Mouse (Mus musculus) mouse trophoblast stem cell (cell line): ENCODE data around the gene Olfr66.

ENCODE experiments used
- in situ Hi-C, 2 experiments: fragments of 300-500 bp; cut with MseI, MboI; formaldehyde crosslinking; loops; 2 replicates in 1 of 2; 3 replicates in 1 of 2; pipeline ENCODE4 v1.15.1; 2025

The Olfr66 gene

DNA sequence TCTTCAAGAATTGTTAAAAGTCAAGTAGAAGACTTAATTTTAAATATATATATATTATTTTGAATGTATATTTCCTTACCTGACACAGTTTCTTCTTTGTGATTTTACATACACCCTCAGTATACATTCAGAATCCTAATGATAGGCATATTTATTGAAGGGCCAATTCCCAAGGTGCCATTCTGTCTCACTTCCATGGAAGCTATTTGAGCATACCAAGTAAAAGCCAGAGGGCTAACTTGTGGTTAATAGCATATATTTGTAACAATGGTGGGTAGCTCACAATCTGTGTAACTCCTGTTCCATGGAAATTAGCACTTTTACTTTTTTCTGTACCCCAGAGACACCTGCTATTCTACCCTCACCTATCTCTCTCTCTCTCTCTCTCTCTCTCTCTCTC, at the start of gene Olfr66:
Gene Olfr66, minus strand, starts transcription at position 101 of the 400 bp plus-strand sequence.
- in situ Hi-C loops, result no loop called here

DNA sequence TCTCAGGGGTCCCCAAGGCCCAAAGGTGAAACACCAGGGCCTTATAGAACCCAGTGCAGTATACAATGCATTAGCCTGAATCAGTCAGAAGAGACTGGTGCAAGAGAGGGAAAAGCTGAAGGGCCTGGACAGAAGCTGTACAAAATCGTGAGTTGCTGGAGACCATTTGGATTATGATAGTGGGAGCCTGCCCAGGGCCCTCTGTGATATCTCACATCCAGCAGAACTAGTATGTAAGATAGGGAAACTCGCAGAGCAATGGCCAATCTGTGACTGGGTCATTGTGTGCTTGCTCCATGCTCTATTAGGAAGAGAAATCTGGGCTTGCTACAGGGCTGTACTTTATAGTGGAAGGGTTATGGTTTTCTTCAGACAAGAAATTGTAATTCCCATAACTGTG, 48.2 kb upstream of the Olfr66 start, which contains the start of gene Olfr632:
Gene Olfr632, plus strand, starts transcription at position 84 of the 400 bp plus-strand sequence.
- in situ Hi-C loops, result no loop called here

DNA sequence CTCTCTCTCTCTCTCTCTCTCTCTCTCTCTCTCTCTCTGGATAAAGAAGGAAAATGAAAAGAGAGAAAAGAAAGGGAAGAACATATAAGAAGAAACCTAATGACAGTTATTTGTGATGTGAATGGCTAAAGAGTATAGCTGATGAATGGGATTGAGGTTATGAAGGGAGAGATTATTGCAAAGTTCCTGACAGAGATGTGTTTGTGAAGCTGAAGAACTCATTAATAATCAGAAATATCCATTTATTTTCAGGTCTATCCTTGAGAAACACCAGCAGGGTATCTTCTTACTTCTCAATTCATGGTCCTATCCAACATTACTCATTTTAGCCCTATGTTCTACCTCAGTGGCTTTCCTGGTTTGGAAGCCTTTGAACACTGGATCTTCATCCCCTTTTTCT, 42.5 kb upstream of the Olfr66 start, which contains the start of gene Olfr631:
Gene Olfr631, plus strand, starts transcription at position 301 of the 400 bp plus-strand sequence.
- in situ Hi-C loops, result no loop called here

DNA sequence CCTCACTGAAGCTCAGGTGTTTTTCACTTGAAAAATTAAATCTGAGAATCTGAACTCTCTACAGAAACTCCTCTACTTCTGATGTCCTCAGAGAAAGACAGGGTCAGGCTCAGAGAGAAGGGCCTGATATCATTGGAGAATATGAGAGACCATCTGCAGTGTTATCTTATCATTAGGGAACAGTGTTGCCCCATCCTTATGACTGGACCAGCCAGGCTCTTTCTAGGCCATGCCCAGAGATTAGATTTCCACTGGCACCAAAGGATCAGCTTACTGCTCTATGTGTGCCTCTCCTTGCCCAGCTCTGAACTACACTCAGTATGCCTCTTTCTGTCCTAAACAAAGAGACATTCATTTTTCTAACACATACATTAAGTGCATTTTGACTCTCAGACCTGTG, 29.3 kb upstream of the Olfr66 start:
- in situ Hi-C loops, result no loop called here

DNA sequence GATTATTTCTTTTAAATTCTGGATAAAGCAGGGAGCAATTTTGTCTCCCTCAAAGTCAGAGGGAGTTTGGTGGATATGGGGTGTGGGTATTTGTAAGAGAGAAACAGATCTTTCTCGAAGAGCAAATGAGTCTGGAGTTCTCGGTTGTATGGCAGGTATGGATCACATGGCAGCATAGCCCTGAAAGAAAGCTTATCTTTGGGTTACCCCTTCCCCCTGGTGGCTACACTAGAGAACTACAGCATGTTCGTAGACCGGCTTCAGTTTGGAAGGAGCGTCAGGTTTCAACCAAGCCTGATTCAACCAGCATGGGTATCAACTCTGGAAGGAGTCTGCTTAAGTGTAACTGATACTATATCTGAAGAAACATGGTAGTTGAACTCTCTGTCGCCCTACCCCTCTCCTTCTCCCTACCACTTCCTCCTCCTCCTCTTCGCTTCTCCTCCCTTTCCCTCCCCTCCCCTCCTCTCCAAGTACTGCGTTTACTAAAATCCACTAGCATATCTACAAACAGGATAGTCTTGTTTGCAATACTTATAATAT, 27.0 kb upstream of the Olfr66 start:
- in situ Hi-C loops, result no loop called here

DNA sequence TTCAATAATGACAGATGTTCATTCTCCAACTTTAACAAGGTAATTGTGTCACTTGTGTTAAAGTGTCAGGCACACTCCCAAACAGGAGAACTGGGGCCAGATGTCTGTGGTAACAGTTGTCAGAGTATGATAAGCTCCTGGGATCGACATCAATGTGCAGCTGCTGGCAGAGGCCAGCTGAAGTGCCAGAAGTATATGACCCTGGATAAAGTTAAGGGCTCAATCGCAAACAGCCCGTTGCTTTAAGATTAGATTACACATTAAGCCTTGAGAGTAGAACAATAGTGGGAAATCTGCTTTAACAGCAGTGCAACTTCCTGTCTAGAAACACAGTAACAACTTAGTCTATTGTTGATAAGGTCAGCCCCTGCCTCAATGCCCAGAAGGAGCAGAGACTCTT, 24.0 kb upstream of the Olfr66 start:
- in situ Hi-C loops, result no loop called here

DNA sequence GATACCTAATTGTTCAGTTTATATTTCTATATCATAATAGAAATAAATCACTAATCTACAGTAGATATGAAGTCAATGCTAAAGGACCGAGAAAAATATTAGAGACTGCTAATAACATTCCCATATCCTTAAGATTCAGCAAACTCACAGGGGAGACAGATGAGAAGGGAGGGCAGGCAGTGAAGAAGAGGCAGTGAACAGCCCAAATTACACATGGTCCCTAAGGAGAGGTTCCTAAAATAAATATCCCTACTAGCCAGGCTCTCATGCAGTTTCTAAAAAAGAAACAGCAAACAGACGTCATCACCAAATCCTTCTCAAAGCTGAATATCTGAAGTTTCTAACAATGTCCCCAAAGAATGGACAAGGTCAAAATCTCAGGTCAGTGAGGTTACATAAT, 17.1 kb upstream of the Olfr66 start, which contains the start of gene Olfr65:
Gene Olfr65, plus strand, starts transcription at position 301 of the 400 bp plus-strand sequence.
- in situ Hi-C loops, result no loop called here

DNA sequence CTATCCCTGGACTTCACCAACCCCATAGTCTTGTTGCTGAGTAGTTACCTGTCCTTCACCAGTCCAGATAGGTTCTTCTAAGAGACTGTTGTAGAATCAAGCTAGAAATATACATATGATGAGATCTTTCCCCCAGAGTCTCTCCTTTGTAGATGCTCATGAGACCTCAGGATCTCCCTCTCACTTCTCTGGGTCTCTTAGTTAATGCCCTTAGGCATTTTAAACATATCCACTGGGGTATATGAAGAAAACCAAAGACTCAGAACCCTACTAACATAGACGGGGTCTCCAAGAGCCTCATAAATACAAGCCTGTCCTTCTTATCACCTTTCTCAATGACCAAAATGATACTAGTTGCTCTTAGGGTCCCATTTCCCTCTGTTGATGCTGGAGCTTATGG, 8.3 kb upstream of the Olfr66 start, which contains the start of gene Olfr64:
Gene Olfr64, minus strand, starts transcription at position 101 of the 400 bp plus-strand sequence.
- in situ Hi-C loops, result no loop called here

DNA sequence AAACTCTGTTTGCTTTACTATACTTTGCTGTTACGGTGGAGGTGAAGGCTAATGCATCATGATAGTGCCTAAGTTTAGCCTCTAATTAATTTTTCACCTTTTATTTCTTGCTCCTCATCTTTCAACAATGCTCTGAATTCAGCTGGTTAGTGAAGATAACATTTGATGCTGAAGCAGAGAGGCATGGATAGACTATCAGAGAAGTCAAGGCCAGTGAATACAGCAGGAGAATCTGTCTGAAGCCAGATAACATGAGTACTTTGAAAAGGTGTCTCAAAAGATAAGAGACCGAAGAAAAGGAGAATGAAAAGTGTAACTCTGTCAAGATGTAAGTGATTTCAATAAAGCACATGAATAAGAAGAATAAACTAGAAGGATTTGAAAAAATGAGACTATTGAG, 9.0 kb downstream of the Olfr66 start:
- in situ Hi-C loops, result loop anchor here in 1 of 2 experiments (10.0 kb wide), 1 partner anchor 82 kb away; the partner anchor contains the start of gene Olfr67

DNA sequence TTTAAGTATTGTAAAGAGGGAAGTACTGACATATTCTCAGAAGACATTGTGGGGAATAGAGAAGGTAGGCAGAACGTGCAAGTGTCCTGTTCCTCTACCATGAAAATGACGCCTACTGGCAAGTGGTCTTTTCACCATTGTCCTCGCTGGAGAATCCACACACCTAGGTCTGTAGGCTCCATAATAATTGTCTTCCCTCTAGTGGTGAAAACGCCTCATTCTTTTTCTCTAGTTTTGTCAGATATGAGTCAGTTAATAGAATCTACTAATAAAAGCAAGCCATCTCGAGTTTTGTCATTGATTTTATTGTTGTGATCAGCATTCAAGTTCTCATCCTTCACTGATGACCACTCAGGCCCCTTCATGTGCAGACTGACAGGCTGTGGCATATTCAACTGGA, 11.6 kb downstream of the Olfr66 start:
- in situ Hi-C loops, result loop anchor here in 1 of 2 experiments (10.0 kb wide), 1 partner anchor 80 kb away; the partner anchor contains the start of gene Olfr67

DNA sequence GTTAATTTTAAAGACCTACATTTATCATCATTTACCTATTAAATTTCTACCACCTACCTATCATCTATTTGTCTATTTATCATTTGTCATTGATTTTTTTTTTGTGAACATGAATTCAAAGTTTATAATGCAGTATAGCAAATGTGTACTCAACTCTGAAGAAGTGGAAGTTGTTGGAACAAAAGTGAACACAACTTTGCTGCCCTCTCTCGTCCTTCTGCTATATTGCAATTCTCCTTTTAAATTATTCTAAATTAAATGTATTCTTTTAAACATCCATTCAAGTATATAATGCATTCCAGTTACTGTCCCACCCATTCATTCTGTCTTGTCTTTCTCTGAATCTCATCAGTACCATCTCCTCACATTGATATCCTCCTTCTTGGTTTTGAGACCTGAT, 13.0 kb downstream of the Olfr66 start:
- in situ Hi-C loops, result loop anchor here in 1 of 2 experiments (10.0 kb wide), 1 partner anchor 78 kb away; the partner anchor contains the start of gene Olfr67

DNA sequence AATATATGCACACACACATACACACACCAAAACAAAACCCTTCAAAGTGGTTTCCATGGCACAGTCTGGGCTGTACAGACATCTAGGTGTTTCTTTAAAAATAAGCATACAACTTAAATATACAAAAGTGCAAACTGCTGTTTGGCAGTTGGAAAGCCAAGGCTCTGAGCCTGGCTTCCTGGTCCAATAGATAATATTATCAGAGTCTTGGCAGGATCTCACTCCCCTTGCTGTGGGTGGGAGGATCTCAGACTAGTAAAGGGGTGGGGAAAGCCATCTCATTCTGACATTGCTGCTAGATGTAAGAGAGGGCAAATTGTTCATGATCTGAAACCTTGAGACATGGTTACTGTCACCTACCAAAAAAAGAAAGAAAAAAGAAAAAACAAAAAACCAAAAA, 15.4 kb downstream of the Olfr66 start:
- in situ Hi-C loops, result loop anchor here in 1 of 2 experiments (10.0 kb wide), 1 partner anchor 76 kb away; the partner anchor contains the start of gene Olfr67

DNA sequence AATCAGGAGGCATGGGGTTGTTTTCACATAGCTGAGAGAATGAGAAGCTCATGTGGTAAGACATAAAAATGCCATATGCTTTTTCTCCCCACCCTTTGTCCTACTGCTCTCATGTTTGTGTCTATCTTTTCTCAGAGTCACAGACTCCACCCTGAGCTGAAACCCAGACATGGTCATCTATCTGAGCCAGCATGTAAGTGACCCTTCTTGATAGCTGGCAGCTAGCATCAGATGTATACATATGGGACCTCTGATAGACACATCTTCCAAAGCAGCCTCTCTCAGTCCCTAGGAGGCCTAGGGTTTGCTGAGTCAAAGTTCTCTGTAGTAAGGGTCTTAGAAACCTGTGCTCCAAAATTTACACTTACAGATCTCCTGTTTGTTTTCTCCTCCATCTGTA, 20.3 kb downstream of the Olfr66 start:
- in situ Hi-C loops, result no loop called here

DNA sequence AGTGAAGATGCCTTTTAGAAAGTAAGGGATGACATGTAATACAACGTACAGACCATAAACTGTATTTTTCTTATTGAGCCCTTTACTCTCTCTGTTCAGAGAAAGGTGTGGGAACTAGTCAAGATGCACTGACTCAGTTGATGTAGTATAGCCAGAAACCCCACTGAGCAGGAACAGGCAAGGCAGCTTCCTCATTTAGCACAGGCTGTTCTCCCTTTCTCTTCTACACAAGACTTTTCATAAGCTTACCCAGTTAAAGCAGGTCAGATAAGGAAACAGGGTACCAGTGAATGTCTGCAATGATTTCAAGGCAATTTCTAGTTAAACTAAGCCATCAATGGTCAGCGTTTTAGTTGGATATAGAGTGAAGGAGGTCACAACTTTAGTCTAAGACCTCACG, 24.5 kb downstream of the Olfr66 start:
- in situ Hi-C loops, result no loop called here

DNA sequence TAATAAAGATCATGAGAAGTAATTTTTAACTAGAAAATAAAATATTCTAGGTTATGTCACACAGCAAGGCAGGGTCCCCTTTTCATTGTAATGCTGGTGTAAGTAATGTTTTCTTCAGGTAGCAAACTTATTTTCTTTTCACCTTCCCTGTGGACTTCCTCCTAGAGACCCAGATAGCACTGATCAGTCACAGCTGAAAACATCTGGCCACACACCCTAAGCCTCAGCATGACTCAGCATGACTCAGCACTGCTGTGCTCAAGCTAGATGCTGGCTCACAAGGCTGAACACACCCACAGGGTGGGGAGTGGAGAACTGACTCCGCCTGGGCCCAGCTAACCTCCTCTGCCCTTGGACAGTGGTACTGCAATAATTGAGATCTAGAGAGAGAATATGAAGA, 25.2 kb downstream of the Olfr66 start:
- in situ Hi-C loops, result no loop called here

DNA sequence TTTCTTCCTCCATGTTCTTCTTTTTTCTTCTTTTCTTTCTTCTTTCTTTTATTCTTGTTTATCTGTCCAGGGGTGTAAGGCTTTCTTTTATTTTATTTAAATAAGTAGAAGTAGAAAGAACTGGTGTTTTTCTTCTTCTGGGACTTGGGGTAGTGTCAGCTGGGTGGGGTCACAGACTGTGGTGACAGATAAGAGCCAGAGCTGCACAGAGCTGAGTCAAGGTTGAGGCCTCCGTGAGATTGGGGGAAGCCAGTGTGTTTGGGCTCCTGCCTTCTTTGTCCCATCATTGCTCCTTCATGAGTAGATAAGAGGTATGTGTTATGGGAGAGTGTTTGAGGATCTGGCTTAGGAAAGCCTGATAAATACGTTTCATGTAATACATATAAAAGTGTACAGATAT, 27.0 kb downstream of the Olfr66 start:
- in situ Hi-C loops, result no loop called here

DNA sequence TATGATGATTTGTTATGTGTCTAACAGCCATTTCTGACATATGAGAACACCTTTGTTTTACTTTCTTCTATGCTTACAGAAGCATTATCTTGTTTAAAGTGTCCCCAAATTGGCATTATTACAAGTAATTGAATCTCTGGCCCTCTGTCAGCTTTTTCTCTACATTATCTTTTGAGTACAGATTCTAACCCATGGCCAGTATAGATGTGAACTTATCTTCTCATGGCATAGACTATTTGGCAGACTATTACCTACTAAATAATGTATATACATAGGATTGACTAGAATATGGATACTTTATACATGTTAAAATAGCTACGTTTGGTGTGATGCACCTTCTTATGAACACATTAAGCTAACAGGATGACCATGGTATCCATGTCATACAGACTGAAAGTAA, 31.4 kb downstream of the Olfr66 start:
- in situ Hi-C loops, result no loop called here

DNA sequence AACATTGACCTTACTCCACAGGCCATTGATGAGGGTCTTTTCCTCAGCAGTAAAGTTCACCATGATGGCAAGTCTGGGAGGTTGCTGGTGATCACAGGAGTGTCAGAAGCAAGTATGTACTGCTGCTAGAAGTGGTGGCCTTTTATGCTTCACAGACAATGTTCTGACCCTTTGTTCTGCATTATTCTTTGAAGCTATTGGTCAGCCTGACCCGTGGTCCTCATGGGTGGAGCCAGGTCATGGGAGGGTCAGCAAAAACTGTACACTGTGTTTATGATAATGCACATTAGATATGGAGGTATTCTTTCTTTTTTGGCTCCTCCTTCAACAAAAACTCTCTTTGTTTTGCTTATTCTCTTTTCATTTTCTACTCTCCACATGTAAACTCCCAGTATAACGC, 33.0 kb downstream of the Olfr66 start, which contains the start of gene Hbb-y:
Gene Hbb-y, minus strand, starts transcription at position 127 of the 400 bp plus-strand sequence.
- in situ Hi-C loops, result no loop called here

DNA sequence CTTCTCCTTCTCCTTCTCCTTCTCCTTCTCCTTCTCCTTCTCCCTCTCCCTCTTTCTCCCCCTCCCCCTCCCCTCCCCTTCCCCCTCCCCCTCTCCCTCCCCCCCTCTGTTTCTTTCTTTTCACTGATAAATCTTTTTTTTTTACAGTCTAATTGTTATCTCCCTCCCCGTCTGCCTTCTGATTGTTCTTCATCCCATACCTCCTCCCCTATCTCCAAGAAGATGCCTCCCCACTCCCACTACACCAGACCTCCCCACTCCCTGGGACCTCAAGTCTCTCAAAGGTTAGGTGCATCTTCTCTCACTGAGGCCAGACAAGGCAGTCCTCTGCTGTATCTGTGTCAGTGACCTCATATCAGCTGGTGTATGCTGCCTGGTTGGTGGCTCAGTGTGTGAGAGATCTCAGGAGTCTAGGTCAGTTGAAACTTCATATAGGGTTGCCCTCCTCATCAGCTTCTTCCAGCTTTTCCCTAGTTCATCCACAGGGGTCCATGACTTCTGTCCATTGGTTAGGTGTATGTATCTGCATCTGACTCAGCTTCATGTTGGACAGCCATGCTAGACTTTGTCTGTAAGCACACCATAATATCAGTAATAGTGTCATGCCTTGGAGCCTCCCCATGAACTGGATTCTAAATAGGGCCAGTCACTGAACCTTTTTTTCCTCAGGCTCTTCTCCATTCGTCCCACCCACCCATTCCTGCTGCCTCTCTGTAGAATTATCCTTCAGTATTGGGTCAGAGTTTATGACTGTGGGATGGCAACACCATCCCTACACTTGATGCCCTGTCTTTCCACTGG, 41.3 kb downstream of the Olfr66 start:
- in situ Hi-C loops, result no loop called here

DNA sequence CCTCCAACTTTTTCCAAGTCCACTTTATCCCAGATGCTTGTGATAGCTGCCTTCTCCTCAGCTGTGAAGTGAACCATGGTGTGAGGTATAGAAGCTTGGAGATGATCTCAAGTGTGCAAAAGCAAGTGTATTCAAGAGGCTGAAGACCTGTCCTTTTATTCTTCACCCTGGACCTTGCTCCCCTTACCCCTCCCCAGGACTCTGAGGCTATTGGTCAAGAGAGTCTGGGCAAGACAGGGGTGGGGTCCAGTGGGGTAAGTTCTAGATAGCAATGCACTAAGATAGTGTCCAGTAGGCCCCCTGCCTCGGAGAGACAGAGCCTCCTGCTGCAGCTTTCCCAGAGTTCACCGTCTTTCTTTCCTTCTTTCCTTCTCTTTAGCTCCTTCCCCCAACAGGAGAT, 43.0 kb downstream of the Olfr66 start, which contains the start of gene Hbb-bh1:
Gene Hbb-bh1, minus strand, starts transcription at position 131 of the 400 bp plus-strand sequence.
- in situ Hi-C loops, result no loop called here

DNA sequence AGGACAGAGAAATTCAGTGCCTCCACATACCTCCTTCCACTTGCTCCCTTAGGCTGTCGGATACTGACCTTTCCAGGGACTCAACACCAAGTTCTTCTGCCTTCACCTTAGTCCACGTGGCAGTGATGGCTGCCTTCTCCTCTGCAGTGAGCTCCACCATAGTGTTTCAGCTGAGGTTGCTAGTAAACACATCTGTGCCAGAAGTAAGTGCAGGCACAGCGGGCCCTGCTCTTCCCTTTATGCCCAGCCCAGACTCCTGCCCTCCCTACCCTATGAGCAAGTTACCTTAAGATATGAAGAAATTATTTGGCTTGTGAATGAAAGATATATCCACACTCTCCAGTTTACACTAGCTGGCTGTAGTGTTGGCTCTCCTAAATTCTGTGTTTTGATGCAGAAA, 45.8 kb downstream of the Olfr66 start, which contains the start of gene Hbb-bh2:
Gene Hbb-bh2, minus strand, starts transcription at position 253 of the 400 bp plus-strand sequence.
- in situ Hi-C loops, result no loop called here
